Mouse (Mus musculus) stomach, postnatal 0 days (tissue): ENCODE measurements at regions not wholly inside any gene's neighbourhood (a gene's known extent, or its start where the extent isn't known, plus 50 kb on each side); places are given as distances from the start of the nearest gene placed in this dataset.

Source experiments
- CTCF ChIP-seq: IDR thresholded peaks from 2 replicates; pipeline ENCODE4 v1.5.1; 2016; ENCODE audit warnings: antibody characterized with exemption, low read depth, mild to moderate bottlenecking, moderate library complexity
- EP300 ChIP-seq: optimal IDR thresholded peaks from 2 replicates; pipeline ENCODE3; 2016; ENCODE audit warnings: antibody characterized with exemption

DNA sequence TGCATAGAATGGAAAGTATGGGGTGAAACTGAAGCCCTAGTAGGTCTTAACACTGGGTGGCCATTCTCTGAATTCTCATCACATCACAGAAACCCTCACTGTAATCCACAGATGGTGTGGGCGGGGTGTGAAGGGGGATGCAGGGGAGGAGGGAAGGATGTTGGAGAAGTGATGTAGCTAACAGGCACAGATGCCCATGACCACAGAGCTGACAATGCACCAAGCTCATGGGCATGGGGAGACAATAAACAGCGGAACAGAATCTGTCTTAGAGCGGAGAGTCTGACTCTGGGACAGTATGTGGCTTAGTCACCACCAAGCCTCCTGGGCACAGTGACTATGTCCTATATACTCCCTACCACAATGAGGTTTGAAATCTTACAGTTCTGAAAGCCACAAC is 63.3 kb upstream of the Fam19a5 start:
- TF ChIP-seq CTCF, result no peak
- no peak for TF ChIP-seq EP300
